Mouse (Mus musculus) liver, postnatal 0 days (tissue): Measurements from ENCODE around the gene 1600014C23Rik.

ENCODE experiments used
- CTCF ChIP-seq: sonication (generic); IDR thresholded peaks from 2 replicates; pipeline ENCODE4 v1.5.1; 2016; ENCODE audit warnings: antibody characterized with exemption, low read depth
- EP300 ChIP-seq: IDR thresholded peaks from 2 replicates; pipeline ENCODE4 v1.6.1; 2016; ENCODE audit warnings: antibody characterized with exemption, low read depth, mild to moderate bottlenecking

DNA sequence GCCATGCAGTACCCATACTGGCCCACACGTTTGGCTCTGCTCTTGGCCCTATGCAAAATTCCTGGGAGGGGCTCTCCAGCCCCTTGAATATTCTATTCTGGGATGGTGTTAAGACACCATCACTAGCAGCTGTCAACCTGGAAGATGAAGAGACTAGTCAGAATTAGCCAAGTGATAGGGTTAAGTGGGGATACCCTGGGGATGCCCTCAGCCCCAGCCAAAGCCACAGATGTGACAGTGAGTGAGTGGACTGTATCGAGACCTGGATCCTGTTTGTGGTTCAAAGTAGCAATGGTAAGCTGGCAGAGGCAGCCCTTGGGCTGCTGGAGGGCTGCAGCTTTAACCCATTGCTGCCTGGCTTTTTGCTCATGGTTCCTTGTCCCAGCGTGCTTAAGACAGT is 23.8 kb downstream of the 1600014C23Rik start:
- TF ChIP-seq CTCF (no peak), EP300 (no peak)
